21 mouse cellular contexts compared by ENCODE assay signal in genomic region chr1:125550359-125550758, GRCm38 (mm10). TPM values are rescaled to one million over a fixed set of nuclear protein-coding genes. Genes with fewer than 3 reads are reported as not detected.
A peak's percentile ranks its signal among the peaks of the same experiment; 100 is the strongest.
DNase-seq lines count a peak whose midpoint lies in the region; ATAC-seq and TF ChIP-seq lines count a peak whose summit lies in the region.
"Had no signal": no experiment of that assay in that cellular context is flagged by ENCODE, and none has a peak within 500 bp of the region (broad histone marks: within the 10 kb centered on the region; RNA-seq: fewer than 3 reads in every experiment).

No protein-coding gene starts in this region.

- H3K9ac ChIP-seq in kidney, postnatal 0 days (ENCODE audit: low read depth, low read length), result no peak overlapping the region
- no peak overlapping the region for H3K9ac ChIP-seq in lung, embryonic 16.5 days (ENCODE audit: low read length)
- H3K9ac ChIP-seq: forebrain, postnatal 0 days; hindbrain, embryonic 12.5 days; midbrain, embryonic 12.5 days had no signal

- TF ChIP-seq CTCF in kidney, postnatal 0 days (IDR thresholded peaks at IDR 0.05; ENCODE audit: low read depth), result no peak

- peak overlapping the region; percentile 73 for H3K27ac ChIP-seq in kidney, postnatal 0 days
- H3K27ac ChIP-seq in lung, embryonic 16.5 days (ENCODE audit: low read length), result peak overlapping the region; percentile 81
- H3K27ac ChIP-seq: heart, embryonic 10.5 days; hindbrain, embryonic 12.5 days; midbrain, embryonic 12.5 days had no signal

- 36% methylated on average over 1 of the region's 1 CpGs for WGBS in kidney, postnatal 0 days
- 19% methylated on average over 1 of the region's 1 CpGs for WGBS in lung, embryonic 16.5 days

- peak; percentile 66; the same call in 1 of the 2 replicates for ATAC-seq in kidney, postnatal 0 days (replicated peaks; ENCODE audit: low FRiP score, low read depth)
- peak; percentile 91 for ATAC-seq in lung, embryonic 16.5 days (ENCODE audit: low read depth)
- ATAC-seq: forebrain, postnatal 0 days; inflammation-experienced regulatory T-cells, adult 6 months had no signal

- DNase-seq in kidney, postnatal 0 days (ENCODE audit: low spot score), result no peak
- no peak for DNase-seq in kidney, postnatal 10 days
- no peak for DNase-seq in lung, postnatal 14 days
- DNase-seq in lung, postnatal 25 days (ENCODE audit: low spot score), result peak; percentile 32
- no peak for DNase-seq in right cerebral cortex, adult 2 months (ENCODE audit: low spot score in 2 of 2)
- no peak for DNase-seq in adrenal gland, postnatal 14 days
- no peak for DNase-seq in frontal cortex, postnatal 25 days (ENCODE audit: low spot score in 2 of 2)
- DNase-seq: adrenal gland, postnatal 10 days; B cell, adult 2 months; cerebellum, adult 11-12 months; cerebellum, postnatal 36 days; forebrain, postnatal 0 days; gastrocnemius, postnatal 10 days; heart, postnatal 10 days; left cerebral cortex, postnatal 4 days; thymus, adult 2 months had no signal

- H3K9me3 ChIP-seq in kidney, postnatal 0 days (replicated peaks; ENCODE audit: low read length), result no peaks in the 10 kb centered on the region
- H3K9me3 ChIP-seq in lung, embryonic 16.5 days (ENCODE audit: control insufficient read depth, low read length), result no peaks in the 10 kb centered on the region
- H3K9me3 ChIP-seq: heart, embryonic 10.5 days; hindbrain, embryonic 12.5 days; midbrain, embryonic 12.5 days had no signal

- H3K4me2 ChIP-seq in kidney, postnatal 0 days (ENCODE audit: low read length), result no peak overlapping the region
- peak overlapping the region; percentile 12; the same call in 1 of the 2 replicates for H3K4me2 ChIP-seq in lung, embryonic 16.5 days (ENCODE audit: low read depth, low read length)
- H3K4me2 ChIP-seq: hindbrain, embryonic 12.5 days; midbrain, embryonic 12.5 days had no signal

- H3K4me1 ChIP-seq in kidney, postnatal 0 days (replicated peaks; ENCODE audit: insufficient read depth, low read length), result 0 out of 2 replicates have a peak, but pooled peaks cover 2% of the 10 kb centered on the region
- H3K4me1 ChIP-seq in lung, embryonic 16.5 days (replicated peaks; ENCODE audit: control insufficient read depth, insufficient read depth, low read length), result no peaks in the 10 kb centered on the region
- H3K4me1 ChIP-seq: heart, embryonic 10.5 days; hindbrain, embryonic 12.5 days; midbrain, embryonic 12.5 days had no signal

- H3K4me3 ChIP-seq in kidney, postnatal 0 days (replicated peaks; ENCODE audit: low read depth, low read length), result no peak overlapping the region
- no peak overlapping the region for H3K4me3 ChIP-seq in lung, embryonic 16.5 days (ENCODE audit: low read length)
- H3K4me3 ChIP-seq: heart, embryonic 10.5 days; hindbrain, embryonic 12.5 days; midbrain, embryonic 12.5 days had no signal

- no peaks in the 10 kb centered on the region for H3K27me3 ChIP-seq in kidney, postnatal 0 days (ENCODE audit: insufficient read depth, low read length)
- no peaks in the 10 kb centered on the region for H3K27me3 ChIP-seq in lung, embryonic 16.5 days (ENCODE audit: control insufficient read depth, insufficient read depth, low read depth, low read length)
- H3K27me3 ChIP-seq: hindbrain, embryonic 12.5 days; midbrain, embryonic 12.5 days had no signal

- H3K36me3 ChIP-seq in kidney, postnatal 0 days (ENCODE audit: insufficient read depth, low read length), result no peaks in the 10 kb centered on the region
- H3K36me3 ChIP-seq in lung, embryonic 16.5 days (ENCODE audit: control insufficient read depth, insufficient read depth, low read length), result no peaks in the 10 kb centered on the region
- H3K36me3 ChIP-seq: heart, embryonic 10.5 days; hindbrain, embryonic 12.5 days; midbrain, embryonic 12.5 days had no signal

RNA-seq across cellular contexts. Expression of gene Slc35f5, which starts 10.0 kb away (rescaled TPM):
- 69.5 and 73.6 TPM in 2 replicates for polyA plus RNA-seq in kidney, postnatal 0 days (2015; fragmentation: Nextera tagmentation; extraction: Ambion mirVana)
- 52.4 and 53.0 TPM in 2 replicates for polyA plus RNA-seq in lung, embryonic 16.5 days (2015; fragmentation: Nextera tagmentation; extraction: Ambion mirVana)
- 40.4 and 46.4 TPM in 2 replicates for total RNA-seq in adrenal gland, postnatal 14 days (2021)
